Mouse (Mus musculus) kidney, adult 2 months (tissue): ENCODE measurements around the gene Rgma.

Source experiments
- CTCF ChIP-seq: fragments of 200-500 bp; conservative IDR thresholded peaks from 2 replicates; pipeline ENCODE4 v1.5.1; 2011; ENCODE audit warnings: low read depth, mild to moderate bottlenecking, control low read depth, low read length, moderate library complexity, mixed read lengths; ENCODE audit not compliant: insufficient read depth, insufficient read length
- POLR2A ChIP-seq: fragments of 200-500 bp; IDR thresholded peaks from one replicate; pipeline ENCODE4 v1.6.1; 2011; ENCODE audit warnings: low read depth, low read length, control low read depth

GRCm38 (mm10) chr7:73402671-73403070, 27.4 kb downstream of the Rgma start:
- no peak for TF ChIP-seq CTCF
- no peak for TF ChIP-seq POLR2A
